Mouse (Mus musculus): ENCODE results near the gene Aspg.

DNA sequence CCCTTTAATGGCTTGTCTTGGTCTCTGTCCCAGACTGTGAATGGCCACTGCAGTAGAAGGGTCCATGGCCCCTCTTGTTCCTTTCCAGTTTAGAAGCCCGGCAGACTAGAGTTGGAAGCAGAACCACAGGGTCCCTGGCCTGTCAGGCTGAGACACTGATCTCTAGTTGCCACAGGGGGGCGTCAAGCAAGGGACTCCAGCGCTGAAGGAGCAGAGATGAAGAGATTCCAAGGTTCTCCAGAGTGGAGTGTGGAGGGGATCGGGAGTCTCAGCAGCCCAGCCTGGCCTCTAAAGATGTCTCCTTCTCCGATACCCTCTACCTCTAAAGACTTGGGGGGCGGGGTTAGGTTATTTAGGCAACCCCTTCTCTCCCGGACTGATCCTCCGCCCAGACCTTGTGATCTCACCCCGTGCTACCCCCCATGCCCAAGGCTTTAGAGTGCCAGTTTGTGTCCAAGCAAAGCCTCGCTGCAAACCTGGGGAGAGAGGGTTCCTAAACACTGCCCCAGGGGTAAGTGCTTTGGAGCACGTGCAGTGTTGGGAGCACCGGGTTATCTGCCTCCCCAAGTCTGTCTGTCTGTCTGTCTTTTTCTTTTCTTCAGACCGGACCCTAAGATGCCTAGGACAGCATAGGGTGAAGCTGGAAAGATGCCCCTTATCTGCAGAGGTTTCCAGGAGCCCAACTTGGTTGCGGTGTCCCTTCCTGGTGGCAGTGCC lies 36.8 kb downstream of the Aspg start:
- peak; percentile 28; the same call in 1 of the 2 replicates for TF ChIP-seq CTCF (conservative IDR thresholded peaks at IDR 0.05; ENCODE audit: insufficient read depth, insufficient read length, low read depth, low read length)
- TF ChIP-seq POLR2A (IDR thresholded peaks at IDR 0.05; ENCODE audit: low read depth, low read length): no peak
